Mouse (Mus musculus): ENCODE measurements around the gene Ank2.

DNA sequence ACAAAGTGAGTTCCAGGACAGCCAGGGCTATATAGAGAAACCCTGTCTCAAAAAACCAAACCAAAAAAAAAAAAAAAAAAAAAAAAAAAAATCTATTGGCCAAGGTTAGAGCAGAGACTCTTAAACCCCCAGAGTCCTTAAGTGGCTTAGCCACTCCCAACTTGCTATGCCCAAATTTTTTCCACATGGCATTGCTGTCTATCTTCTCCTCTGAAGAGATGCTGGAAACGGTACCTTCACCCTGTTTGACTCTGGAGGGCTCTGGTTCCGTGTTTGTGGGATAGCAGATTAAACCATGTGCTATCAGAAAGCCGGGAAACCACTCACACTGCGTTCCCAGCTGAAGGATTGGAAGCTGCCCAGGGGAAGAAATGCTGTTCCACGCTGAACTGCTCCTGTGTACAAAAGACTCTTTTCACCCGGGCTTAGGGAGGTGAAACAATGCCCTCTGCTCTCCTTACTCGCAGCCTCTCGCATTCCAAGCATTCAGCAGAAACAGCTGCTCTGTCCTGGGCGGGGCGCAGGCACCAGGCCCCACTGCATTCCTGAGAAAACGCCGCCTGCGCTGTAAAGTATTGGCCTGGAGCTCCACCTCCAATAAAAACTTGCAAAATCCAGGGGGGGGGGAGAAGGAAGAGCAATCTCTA is 241.7 kb downstream of the Ank2 start:
- no peak for TF ChIP-seq POLR2A (IDR thresholded peaks at IDR 0.05; ENCODE audit: low read depth, low read length)
- no peak for TF ChIP-seq CTCF (IDR thresholded peaks at IDR 0.05; ENCODE audit: extremely low read depth, insufficient read length, insufficient replicate concordance, low read depth, low read length)

All from small intestine, adult 2 months (tissue).